Mouse (Mus musculus) liver, adult 2 months (tissue): ENCODE results near the gene Med27.

Experiments
- CTCF ChIP-seq: fragments of 200-500 bp; IDR thresholded peaks from 2 replicates; pipeline ENCODE4 v1.5.1; 2011; ENCODE audit warnings: low read depth, low read length, control low read depth
- POLR2A ChIP-seq: fragments of 200-500 bp; IDR thresholded peaks from 2 replicates; pipeline ENCODE4 v1.6.1; 2011; ENCODE audit warnings: low read length, control low read depth; ENCODE audit not compliant: insufficient read depth; ENCODE audit errors: extremely low read depth

GRCm38 (mm10) chr2:29382583-29382982 is 36.0 kb downstream of the Med27 start:
- TF ChIP-seq CTCF = no peak
- TF ChIP-seq POLR2A = no peak
